7 mouse cellular contexts compared by ENCODE assay signal in the genomic region with DNA sequence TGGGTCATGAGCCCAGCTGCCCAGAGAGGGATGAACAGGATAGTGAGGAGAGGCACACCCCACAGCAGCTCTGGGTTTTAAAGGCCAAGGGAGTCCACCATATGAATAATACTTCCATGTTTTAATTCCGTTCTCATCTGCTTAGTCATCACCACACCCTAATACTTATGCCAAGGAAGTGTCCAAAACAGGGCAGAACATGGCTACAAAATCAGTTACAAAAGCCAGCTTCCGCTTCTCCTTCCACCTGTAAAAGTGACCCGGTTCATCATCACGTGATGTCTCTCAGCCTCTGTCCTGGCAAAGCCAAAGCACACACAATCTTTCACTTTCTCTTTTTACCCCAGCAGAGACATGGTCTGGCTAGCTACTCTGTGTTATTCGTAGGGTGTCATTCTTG. TPM values are rescaled to one million over a fixed set of nuclear protein-coding genes. Genes with fewer than 3 reads are reported as not detected.
DNase-seq lines count a peak whose midpoint lies in the region; ATAC-seq and TF ChIP-seq lines count a peak whose summit lies in the region.

No protein-coding gene starts in this region.

- peak overlapping the region; percentile 97 for H3K27ac ChIP-seq in bone marrow macrophage, adult 2 months (ENCODE audit: insufficient read depth, low read depth, low read length)
- H3K27ac ChIP-seq in lung, postnatal 0 days (ENCODE audit: low read length): no peak overlapping the region
- H3K27ac ChIP-seq in stomach, postnatal 0 days (replicated peaks): no peak overlapping the region

- H3K4me2 ChIP-seq in lung, postnatal 0 days (replicated peaks; ENCODE audit: low read depth, low read length): 0 out of 2 replicates have a peak overlapping the region, but pooled peaks have one; percentile 11
- no peak overlapping the region for H3K4me2 ChIP-seq in stomach, postnatal 0 days (replicated peaks; ENCODE audit: low read depth)

- no peaks in the 10 kb centered on the region for H3K36me3 ChIP-seq in lung, postnatal 0 days (ENCODE audit: insufficient read depth, low read length)
- H3K36me3 ChIP-seq in stomach, postnatal 0 days (ENCODE audit: control insufficient read depth, insufficient read depth, low read length): no peaks in the 10 kb centered on the region

- DNase-seq in lung, adult 2 months: no peak
- no peak for DNase-seq in lung, postnatal 10 days
- peak; percentile 65 for DNase-seq in lung, postnatal 0 days (ENCODE audit: low spot score)
- no peak for DNase-seq in stomach, postnatal 0 days (ENCODE audit: low spot score)
- no peak for DNase-seq in left cerebral cortex, adult 11 months (ENCODE audit: low spot score)
- DNase-seq in adrenal gland, adult 18-20 months (ENCODE audit: low spot score in 2 of 2): no peak

- no peaks in the 10 kb centered on the region for H3K9me3 ChIP-seq in lung, postnatal 0 days (ENCODE audit: low read length)
- H3K9me3 ChIP-seq in stomach, postnatal 0 days (ENCODE audit: control insufficient read depth, low read length): no peaks in the 10 kb centered on the region

- no peak overlapping the region for H3K9ac ChIP-seq in lung, postnatal 0 days (replicated peaks; ENCODE audit: low read depth)
- H3K9ac ChIP-seq in stomach, postnatal 0 days (ENCODE audit: low read length): no peak overlapping the region

- TF ChIP-seq EP300 in lung, postnatal 0 days (IDR thresholded peaks at IDR 0.05): no peak
- no peak for TF ChIP-seq EP300 in stomach, postnatal 0 days (optimal IDR thresholded peaks at IDR 0.05)

- peaks cover 4% of the 10 kb centered on the region for H3K4me1 ChIP-seq in lung, adult 2 months (ENCODE audit: control insufficient read depth, insufficient read depth, low read length)
- peaks cover 53% of the 10 kb centered on the region for H3K4me1 ChIP-seq in bone marrow macrophage, adult 2 months (ENCODE audit: control insufficient read depth, insufficient read depth, low read length)
- H3K4me1 ChIP-seq in lung, postnatal 0 days (ENCODE audit: insufficient read depth, low read depth, low read length): no peaks in the 10 kb centered on the region
- H3K4me1 ChIP-seq in stomach, postnatal 0 days (replicated peaks; ENCODE audit: control insufficient read depth, insufficient read depth): no peaks in the 10 kb centered on the region

- no peaks in the 10 kb centered on the region for H3K27me3 ChIP-seq in lung, postnatal 0 days (replicated peaks; ENCODE audit: insufficient read depth, low read length)
- H3K27me3 ChIP-seq in stomach, postnatal 0 days (ENCODE audit: control insufficient read depth, insufficient read depth, low read length): no peaks in the 10 kb centered on the region

- peak; percentile 67 for ATAC-seq in lung, postnatal 0 days
- ATAC-seq in stomach, postnatal 0 days (ENCODE audit: low FRiP score, low TSS enrichment): peak; percentile 67; the same call in 1 of the 2 replicates

- peak overlapping the region; percentile 49 for H3K4me3 ChIP-seq in lung, adult 2 months (replicated peaks; ENCODE audit: extremely low read depth, low read depth, low read length)
- H3K4me3 ChIP-seq in bone marrow macrophage, adult 2 months (ENCODE audit: insufficient read depth, low read length): peak overlapping the region; percentile 29; the same call in 1 of the 2 replicates
- H3K4me3 ChIP-seq in lung, postnatal 0 days (ENCODE audit: low read depth, low read length): no peak overlapping the region
- H3K4me3 ChIP-seq in stomach, postnatal 0 days (ENCODE audit: low read depth, low read length): no peak overlapping the region

- TF ChIP-seq CTCF in lung, adult 2 months (IDR thresholded peaks at IDR 0.05; ENCODE audit: insufficient read depth, low read length): no peak
- TF ChIP-seq CTCF in bone marrow macrophage, adult 2 months (IDR thresholded peaks at IDR 0.05; ENCODE audit: low read depth, low read length): no peak
- no peak for TF ChIP-seq CTCF in lung, postnatal 0 days (IDR thresholded peaks at IDR 0.05)
- no peak for TF ChIP-seq CTCF in stomach, postnatal 0 days (IDR thresholded peaks at IDR 0.05; ENCODE audit: low read depth)

- WGBS in lung, adult 2 months: 36% methylated on average over 5 of the region's 5 CpGs
- 77% methylated on average over 5 of the region's 5 CpGs for WGBS in lung, postnatal 0 days
- WGBS in stomach, postnatal 0 days: 52% methylated on average over 5 of the region's 5 CpGs

- no peak for TF ChIP-seq POLR2A in lung, adult 2 months (IDR thresholded peaks at IDR 0.05; ENCODE audit: borderline replicate concordance, extremely low read depth, low read depth, low read length)
- TF ChIP-seq POLR2A in bone marrow macrophage, adult 2 months (IDR thresholded peaks at IDR 0.05; ENCODE audit: borderline replicate concordance, low read depth, low read length): no peak

RNA-seq across cellular contexts. Expression of a gene that starts 8.9 kb away (rescaled TPM):
- 4.8 and 7.8 TPM in 2 replicates for polyA plus RNA-seq in lung, adult 2 months (2012; rRNA removed)
- polyA plus RNA-seq in bone marrow macrophage, adult 2 months (2012; ENCODE audit: insufficient read depth, insufficient read length, missing spikeins): 24.2 and 24.3 TPM in 2 replicates
- 11.5 and 12.4 TPM in 2 replicates for polyA plus RNA-seq in lung, postnatal 0 days (2015; fragmentation: Nextera tagmentation; extraction: Ambion mirVana)
- polyA plus RNA-seq in stomach, postnatal 0 days (2015; fragmentation: Nextera tagmentation; extraction: Ambion mirVana): 4.9 and 5.0 TPM in 2 replicates
- 100 to 1,000 TPM in 1 of 2 experiments, 10 to 100 TPM in 1; 51.9 to 156 TPM for total RNA-seq in adrenal gland, adult 18-20 months (2021)

Comparison
In these comparisons a context has a peak if more than half of its experiments do, and no peak if none do; other contexts are left out.
1. H3K4me3 ChIP-seq: peak in lung, adult 2 months (single experiment) and bone marrow macrophage, adult 2 months (single experiment); none in lung, postnatal 0 days (single experiment) and stomach, postnatal 0 days (single experiment).